ENCODE assay signal across 22 mouse cellular contexts in the genomic region with DNA sequence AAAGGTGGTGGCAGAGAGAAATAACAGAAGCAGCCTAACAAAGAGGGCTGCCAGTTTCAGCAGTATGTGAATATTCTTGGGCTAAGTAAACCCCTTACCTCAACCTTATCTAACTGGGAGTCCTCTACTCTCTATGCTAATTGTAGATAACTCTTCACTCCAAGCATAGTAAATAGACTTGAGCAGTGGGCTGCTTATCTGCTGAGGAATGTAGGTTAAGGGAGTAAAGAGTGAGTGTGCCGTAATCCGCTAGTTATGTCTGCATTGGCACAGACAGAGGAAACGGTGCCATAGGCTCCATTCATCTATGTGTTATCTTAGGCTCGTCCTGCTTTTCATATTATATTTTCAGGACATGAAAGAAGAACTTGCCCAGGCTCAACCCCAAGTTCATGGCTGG.
DNase-seq lines count a peak whose midpoint lies in the region; ATAC-seq and TF ChIP-seq lines count a peak whose summit lies in the region.
"Had no signal": no experiment of that assay in that cellular context is flagged by ENCODE, and none has a peak within 500 bp of the region (broad histone marks: within the 10 kb centered on the region; RNA-seq: fewer than 3 reads in every experiment).

No protein-coding gene starts in this region.

- intact Hi-C loops in heart, postnatal 10 days (cut with DNase I), result no loop called here

- no peaks in the 10 kb centered on the region for H3K27me3 ChIP-seq in hindbrain, embryonic 15.5 days
- no peaks in the 10 kb centered on the region for H3K27me3 ChIP-seq in hindbrain, embryonic 16.5 days (replicated peaks; ENCODE audit: control insufficient read depth, insufficient read depth, low read length)
- H3K27me3 ChIP-seq in liver, embryonic 15.5 days, result peaks cover 31% of the 10 kb centered on the region
- no peaks in the 10 kb centered on the region; the same call in 1 of the 2 replicates for H3K27me3 ChIP-seq in midbrain, embryonic 10.5 days (ENCODE audit: low read depth, poor library complexity, severe bottlenecking)
- H3K27me3 ChIP-seq: embryonic facial prominence, embryonic 15.5 days; Patski had no signal

- no peak for ATAC-seq in hindbrain, embryonic 15.5 days (ENCODE audit: low FRiP score, low read depth)
- no peak for ATAC-seq in hindbrain, embryonic 16.5 days
- ATAC-seq in liver, embryonic 15.5 days (ENCODE audit: insufficient read depth), result peak; percentile 53
- ATAC-seq: activated CD4-positive, CD25-positive, alpha-beta regulatory T cell, adult 4 months; forebrain, embryonic 14.5 days; Patski had no signal

- no peak overlapping the region for H3K4me3 ChIP-seq in hindbrain, embryonic 15.5 days
- H3K4me3 ChIP-seq in hindbrain, embryonic 16.5 days (ENCODE audit: low read length), result no peak overlapping the region
- no peak overlapping the region for H3K4me3 ChIP-seq in liver, embryonic 15.5 days (replicated peaks)
- no peak overlapping the region for H3K4me3 ChIP-seq in midbrain, embryonic 10.5 days
- H3K4me3 ChIP-seq: embryonic facial prominence, embryonic 15.5 days; erythroblast, embryonic 14.5 days; forebrain, embryonic 10.5 days; heart, embryonic 13.5 days; hindbrain, embryonic 13.5 days had no signal

- H3K9ac ChIP-seq in hindbrain, embryonic 15.5 days, result no peak overlapping the region
- no peak overlapping the region for H3K9ac ChIP-seq in hindbrain, embryonic 16.5 days (ENCODE audit: low read depth, low read length)
- no peak overlapping the region for H3K9ac ChIP-seq in liver, embryonic 15.5 days
- H3K9ac ChIP-seq: embryonic facial prominence, embryonic 15.5 days; heart, embryonic 13.5 days; hindbrain, embryonic 13.5 days had no signal

- peak; percentile 34 for DNase-seq in brain, embryonic 14.5 days (ENCODE audit: low read depth)
- no peak for DNase-seq in heart, postnatal 10 days
- DNase-seq in midbrain, embryonic 10.5 days (ENCODE audit: low spot score), result no peak
- DNase-seq in right cerebral cortex, postnatal 14 days, result no peak
- DNase-seq: adrenal gland, postnatal 14 days; cerebellum, adult 18-20 months; cerebellum, adult 9-11 months; embryo, embryonic 11 days; gastrocnemius, postnatal 36 days; heart, adult 11 months; heart, postnatal 4 days had no signal

- no peaks in the 10 kb centered on the region for H3K36me3 ChIP-seq in hindbrain, embryonic 15.5 days
- H3K36me3 ChIP-seq in hindbrain, embryonic 16.5 days (ENCODE audit: control insufficient read depth, insufficient read depth, low read length), result no peaks in the 10 kb centered on the region
- H3K36me3 ChIP-seq in liver, embryonic 15.5 days (replicated peaks), result peaks cover 15% of the 10 kb centered on the region
- no peaks in the 10 kb centered on the region for H3K36me3 ChIP-seq in midbrain, embryonic 10.5 days
- H3K36me3 ChIP-seq: embryonic facial prominence, embryonic 15.5 days; forebrain, embryonic 10.5 days; heart, embryonic 13.5 days; hindbrain, embryonic 13.5 days had no signal

- H3K9me3 ChIP-seq in hindbrain, embryonic 15.5 days, result no peaks in the 10 kb centered on the region
- H3K9me3 ChIP-seq in hindbrain, embryonic 16.5 days (ENCODE audit: control insufficient read depth, low read length), result no peaks in the 10 kb centered on the region
- no peaks in the 10 kb centered on the region for H3K9me3 ChIP-seq in liver, embryonic 15.5 days (replicated peaks)
- H3K9me3 ChIP-seq in midbrain, embryonic 10.5 days (replicated peaks), result no peaks in the 10 kb centered on the region
- H3K9me3 ChIP-seq: embryonic facial prominence, embryonic 15.5 days; forebrain, embryonic 10.5 days; hindbrain, embryonic 13.5 days had no signal

- peak overlapping the region; percentile 44; the same call in 1 of the 2 replicates for H3K27ac ChIP-seq in hindbrain, embryonic 15.5 days (replicated peaks)
- H3K27ac ChIP-seq in hindbrain, embryonic 16.5 days (ENCODE audit: low read depth, low read length), result no peak overlapping the region
- no peak overlapping the region for H3K27ac ChIP-seq in liver, embryonic 15.5 days (replicated peaks)
- H3K27ac ChIP-seq in midbrain, embryonic 10.5 days (replicated peaks), result no peak overlapping the region
- H3K27ac ChIP-seq: embryonic facial prominence, embryonic 15.5 days; forebrain, embryonic 10.5 days; heart, embryonic 13.5 days; hindbrain, embryonic 13.5 days had no signal

- no peak for TF ChIP-seq CTCF in brain, embryonic 14.5 days (IDR thresholded peaks at IDR 0.05; ENCODE audit: borderline replicate concordance, extremely low read depth, insufficient read depth, insufficient read length)

- H3K4me1 ChIP-seq in hindbrain, embryonic 15.5 days (replicated peaks), result peaks cover 12% of the 10 kb centered on the region
- H3K4me1 ChIP-seq in hindbrain, embryonic 16.5 days (ENCODE audit: control insufficient read depth, insufficient read depth, low read depth, low read length), result peaks cover 9% of the 10 kb centered on the region
- H3K4me1 ChIP-seq in liver, embryonic 15.5 days (replicated peaks), result peaks cover 36% of the 10 kb centered on the region
- peaks cover 24% of the 10 kb centered on the region for H3K4me1 ChIP-seq in midbrain, embryonic 10.5 days

- no peak for TF ChIP-seq POLR2A in brain, embryonic 14.5 days (IDR thresholded peaks at IDR 0.05; ENCODE audit: borderline replicate concordance, extremely low read depth, insufficient read depth, insufficient read length, poor library complexity, severe bottlenecking)

- WGBS in hindbrain, embryonic 15.5 days, result 88% methylated on average over 4 of the region's 4 CpGs
- WGBS in hindbrain, embryonic 16.5 days, result 93% methylated on average over 4 of the region's 4 CpGs
- WGBS in liver, embryonic 15.5 days (ENCODE audit: insufficient replicate concordance), result 22% methylated on average over 4 of the region's 4 CpGs
- WGBS in midbrain, embryonic 10.5 days, result 90% methylated on average over 4 of the region's 4 CpGs

- no peak overlapping the region for H3K4me2 ChIP-seq in hindbrain, embryonic 15.5 days
- no peak overlapping the region for H3K4me2 ChIP-seq in hindbrain, embryonic 16.5 days (ENCODE audit: low read length)
- H3K4me2 ChIP-seq in liver, embryonic 15.5 days, result no peak overlapping the region
- H3K4me2 ChIP-seq: embryonic facial prominence, embryonic 15.5 days; heart, embryonic 13.5 days; hindbrain, embryonic 13.5 days had no signal
